Mouse (Mus musculus): ENCODE data around the gene Pgpep1.

Gene Pgpep1

DNA sequence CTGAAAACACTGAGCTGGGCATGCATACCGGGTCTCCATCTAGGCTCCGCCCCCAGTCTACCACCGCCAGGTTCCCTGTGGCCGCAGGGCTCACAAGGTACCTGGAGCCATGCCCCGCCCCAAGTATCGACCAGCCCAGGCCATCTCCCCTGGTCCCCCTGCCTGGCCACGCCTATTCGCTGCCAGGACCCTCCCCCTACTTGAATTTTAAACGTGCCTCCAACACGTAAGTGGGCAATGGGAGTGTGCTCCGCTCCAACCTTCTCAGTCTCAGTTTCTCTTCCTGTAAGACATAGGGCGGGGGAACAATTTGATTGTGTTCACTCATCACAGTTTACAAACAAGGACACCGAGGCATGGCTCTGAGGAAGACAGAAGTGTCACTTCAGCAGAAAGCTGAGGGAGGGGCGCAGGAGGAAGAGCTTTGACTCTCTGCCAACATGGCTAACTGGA lies at the start of gene Pgpep1:
Gene Pgpep1, minus strand, starts transcription at position 116 of the 453 bp plus-strand sequence.
- peak; percentile 72 for DNase-seq

DNA sequence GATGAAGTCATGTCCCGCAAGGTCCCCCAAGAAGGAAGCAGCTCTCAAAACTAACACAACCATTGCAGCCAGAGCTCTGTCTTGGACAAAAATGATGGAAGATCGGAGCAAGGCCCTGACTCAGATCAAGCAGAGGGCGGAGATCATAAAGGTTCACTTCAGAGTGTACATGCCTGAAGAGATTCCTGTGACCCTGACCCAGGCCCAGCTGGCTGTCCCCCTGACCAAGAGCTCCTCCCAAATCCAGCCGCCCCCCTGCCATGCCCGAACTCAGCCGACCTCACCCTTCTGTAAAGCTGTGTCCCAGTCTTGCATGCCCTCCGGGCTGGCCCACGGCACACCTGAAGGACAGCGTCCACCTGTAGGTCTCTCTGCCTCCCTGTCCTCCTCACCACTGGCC lies 49.6 kb upstream of the Pgpep1 start:
- no peak for DNase-seq

DNA sequence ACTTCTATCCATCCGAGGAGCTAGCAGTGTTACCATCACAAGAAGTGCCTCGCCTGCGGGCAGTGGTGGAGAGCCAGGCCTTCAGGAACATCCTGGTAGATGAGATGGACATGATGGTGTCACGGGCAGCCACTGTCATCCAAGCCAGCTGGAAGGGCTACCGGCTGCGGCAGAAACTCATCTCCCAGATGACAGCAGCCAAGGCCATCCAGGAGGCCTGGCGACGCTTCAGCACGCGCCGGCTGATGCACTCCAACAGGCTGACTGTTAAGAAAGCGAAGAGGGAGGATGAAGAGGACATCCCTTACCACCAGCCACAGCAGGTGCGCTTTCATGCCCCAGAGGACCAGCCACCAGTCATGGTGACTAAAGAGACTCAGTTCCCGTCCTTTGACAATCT lies 48.1 kb upstream of the Pgpep1 start:
- DNase-seq, result no peak

DNA sequence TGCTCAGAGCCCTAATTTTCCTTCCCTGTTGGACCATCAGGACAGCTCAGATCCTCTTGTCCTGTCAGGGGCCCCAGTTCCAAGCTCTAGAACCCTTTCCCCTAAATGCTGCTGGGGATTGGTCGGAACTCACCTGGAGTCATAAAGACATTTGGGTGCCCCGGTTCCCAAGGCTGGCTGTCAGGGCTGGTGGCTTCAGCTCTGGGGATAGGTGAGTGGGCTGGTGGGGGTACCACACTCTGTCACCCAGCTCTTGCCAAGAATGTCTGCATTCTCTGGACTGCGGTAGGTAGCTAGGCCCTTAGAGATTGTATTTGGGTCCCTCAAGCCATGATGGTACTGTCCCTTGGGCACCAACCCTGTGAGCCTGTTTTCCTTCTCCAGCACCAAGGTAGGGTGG lies 43.1 kb upstream of the Pgpep1 start, which contains the start of gene Iqcn:
Gene Iqcn, plus strand, starts transcription at position 171 of the 400 bp plus-strand sequence.
- DNase-seq, result no peak

DNA sequence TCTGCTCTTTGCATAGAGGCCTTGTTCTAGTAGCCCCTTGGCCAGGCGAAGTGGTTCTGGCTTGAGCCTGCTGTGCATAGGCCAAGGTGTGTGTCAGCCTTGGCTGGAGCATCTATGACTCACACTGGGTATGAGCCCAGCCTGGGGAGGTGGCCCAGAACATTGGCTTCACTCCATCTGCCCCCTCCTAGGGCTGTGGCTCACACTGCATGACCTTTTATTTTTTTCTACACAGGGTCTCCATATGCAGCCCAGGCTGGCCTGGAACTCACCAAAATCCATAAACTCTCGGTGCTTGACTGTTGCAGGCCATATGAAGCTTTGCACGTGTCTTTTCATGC lies 42.6 kb upstream of the Pgpep1 start:
- no peak for DNase-seq

DNA sequence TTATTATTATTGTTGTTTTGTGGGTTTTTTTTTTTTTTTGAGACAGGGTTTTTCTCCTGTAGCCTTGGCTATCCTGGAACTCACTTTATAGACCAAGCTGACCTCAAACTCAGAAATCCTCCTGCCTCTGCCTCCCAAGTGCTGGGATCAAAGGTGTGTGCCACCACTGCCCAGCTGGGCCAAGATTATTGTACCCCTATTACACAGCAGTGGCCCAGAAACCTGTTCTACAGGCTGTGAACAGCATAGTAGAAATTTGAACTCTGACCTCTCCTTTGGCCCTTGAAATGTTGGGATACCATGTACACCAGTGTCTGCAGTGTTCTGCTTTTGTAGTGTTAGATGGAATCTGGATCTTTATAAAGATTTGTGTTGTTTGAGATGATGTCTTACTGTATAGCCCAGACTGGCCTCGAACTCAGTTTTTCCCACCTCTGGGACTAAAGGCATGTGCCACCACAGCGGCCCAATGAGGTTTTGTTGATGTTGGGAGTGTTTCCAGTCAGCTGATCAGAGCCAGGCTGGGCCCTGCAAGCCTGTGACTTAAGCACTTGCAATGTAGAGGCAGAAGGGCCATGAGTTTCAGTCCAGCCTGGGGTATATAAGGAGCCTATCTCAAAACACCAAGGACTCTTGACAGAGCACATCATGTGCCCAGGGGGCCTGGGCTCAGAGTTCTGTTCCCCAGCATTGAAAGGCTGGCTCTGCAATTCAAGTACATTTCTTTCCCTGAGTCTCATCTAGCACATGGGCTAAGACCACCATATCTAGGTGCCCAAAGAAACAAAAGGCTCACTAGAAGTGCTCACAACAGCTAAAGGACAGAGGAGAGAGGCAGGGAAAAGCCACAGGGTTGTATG lies 42.0 kb upstream of the Pgpep1 start:
- no peak for DNase-seq

DNA sequence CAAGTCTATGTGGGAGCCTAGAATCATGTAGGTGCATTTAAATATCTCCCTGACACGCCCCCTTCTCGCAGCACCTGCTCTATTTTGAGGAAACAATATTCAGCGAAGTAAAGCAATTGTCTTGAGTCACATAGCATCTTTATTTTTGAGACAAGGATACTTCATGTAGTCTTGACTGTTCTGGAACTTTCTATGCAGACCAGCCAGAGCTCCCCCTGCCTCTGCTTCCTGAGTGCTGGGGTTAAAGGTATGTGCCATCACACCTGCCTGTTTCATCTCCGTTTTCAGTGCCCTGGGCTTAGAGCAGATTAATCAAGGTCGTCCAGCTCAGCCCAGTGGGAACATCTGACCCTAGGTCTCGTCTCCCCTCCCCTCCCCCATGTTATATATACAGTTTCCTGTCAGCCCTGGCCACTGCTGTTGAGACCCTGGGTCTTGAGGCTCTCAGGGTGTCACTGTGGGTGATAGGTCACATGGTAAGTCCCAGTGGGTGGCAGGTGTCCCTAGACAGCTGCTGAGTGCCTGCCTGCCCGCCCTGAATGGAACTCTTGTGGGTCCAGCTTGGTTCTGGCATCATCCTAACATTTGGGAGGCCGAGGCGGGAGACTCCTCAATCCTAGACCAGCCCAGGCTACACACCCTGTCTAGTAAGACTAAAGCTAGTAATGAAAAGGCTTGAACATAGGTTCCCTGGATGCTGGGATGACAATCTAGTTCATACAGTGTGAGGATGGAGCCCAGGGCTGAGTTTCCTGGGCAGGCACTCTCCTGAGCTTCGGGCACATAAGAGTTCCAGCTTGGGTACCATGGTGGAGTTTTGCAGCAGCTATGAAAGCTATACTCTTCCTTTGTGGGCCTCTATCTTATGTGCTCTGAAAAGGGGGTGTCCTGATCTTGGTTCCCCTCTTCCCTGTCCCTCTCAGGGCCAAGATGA lies 41.1 kb upstream of the Pgpep1 start:
- DNase-seq, result no peak

DNA sequence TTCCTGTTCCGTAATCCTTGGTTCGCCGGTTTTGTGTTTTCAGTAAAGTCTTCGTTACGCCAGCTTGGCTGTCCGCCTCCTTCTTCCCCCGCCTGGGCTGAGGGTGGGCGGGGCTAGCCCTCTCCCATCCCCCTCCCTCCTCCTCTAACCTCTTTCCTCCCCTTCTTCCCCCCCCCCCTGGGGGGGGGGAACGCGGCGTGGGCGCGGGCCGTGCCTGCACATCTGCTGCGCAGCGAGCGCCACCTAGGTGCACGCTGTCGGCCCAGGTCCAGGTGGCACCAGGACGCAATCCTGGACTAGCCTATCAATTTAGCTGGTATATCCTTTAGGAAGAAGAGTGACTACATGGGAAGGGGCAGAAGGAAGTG lies 40.4 kb upstream of the Pgpep1 start:
- DNase-seq, result peak; percentile 96

DNA sequence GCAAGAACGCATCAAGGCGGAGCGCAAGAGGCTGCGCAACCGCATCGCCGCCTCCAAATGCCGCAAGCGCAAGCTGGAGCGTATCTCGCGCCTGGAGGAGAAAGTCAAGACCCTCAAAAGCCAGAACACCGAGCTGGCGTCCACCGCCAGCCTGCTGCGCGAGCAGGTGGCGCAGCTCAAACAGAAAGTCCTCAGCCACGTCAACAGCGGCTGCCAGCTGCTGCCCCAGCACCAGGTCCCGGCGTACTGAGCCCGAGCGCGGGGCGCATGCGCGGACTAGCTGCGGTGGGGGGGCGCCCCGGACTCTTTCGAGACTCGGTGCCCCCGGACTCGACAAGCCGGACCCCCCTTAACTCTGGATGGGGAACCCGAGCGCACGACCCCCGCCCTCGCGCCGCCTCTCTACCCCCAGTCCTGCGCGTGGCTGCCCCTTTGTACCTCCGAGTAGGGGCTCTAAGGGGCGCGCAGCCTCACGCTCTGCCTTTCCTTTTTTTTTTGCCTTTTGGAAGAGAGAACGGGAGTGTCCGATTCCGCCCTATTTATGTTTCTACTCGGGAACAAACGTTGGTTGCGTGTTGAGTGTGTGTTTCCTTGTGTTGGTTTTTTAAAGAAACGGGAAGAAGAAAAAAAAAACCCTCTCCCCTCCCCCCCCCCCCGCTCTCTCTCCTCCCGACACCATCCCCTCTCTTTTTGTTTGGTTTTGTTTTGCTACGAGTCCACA lies 39.8 kb upstream of the Pgpep1 start:
- peak; percentile 90 for DNase-seq

DNA sequence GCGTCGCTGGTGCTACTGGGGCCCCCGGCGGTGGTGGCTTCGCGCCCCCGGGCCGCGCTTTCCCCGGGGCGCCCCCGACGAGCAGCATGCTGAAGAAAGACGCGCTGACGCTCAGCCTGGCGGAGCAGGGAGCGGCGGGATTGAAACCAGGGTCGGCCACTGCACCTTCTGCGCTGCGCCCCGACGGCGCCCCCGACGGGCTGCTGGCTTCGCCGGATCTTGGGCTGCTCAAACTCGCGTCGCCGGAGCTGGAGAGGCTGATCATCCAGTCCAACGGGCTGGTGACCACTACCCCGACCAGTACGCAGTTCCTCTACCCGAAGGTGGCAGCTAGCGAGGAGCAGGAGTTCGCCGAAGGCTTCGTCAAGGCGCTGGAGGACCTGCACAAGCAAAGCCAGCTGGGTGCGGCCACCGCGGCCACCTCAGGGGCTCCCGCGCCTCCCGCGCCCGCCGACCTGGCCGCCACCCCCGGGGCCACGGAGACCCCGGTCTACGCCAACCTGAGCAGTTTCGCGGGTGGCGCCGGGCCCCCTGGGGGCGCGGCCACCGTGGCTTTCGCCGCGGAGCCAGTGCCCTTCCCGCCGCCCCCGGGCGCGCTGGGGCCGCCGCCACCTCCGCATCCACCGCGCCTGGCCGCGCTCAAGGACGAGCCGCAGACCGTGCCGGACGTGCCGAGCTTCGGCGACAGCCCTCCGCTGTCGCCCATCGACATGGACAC lies 39.1 kb upstream of the Pgpep1 start:
- peak; percentile 76 for DNase-seq

DNA sequence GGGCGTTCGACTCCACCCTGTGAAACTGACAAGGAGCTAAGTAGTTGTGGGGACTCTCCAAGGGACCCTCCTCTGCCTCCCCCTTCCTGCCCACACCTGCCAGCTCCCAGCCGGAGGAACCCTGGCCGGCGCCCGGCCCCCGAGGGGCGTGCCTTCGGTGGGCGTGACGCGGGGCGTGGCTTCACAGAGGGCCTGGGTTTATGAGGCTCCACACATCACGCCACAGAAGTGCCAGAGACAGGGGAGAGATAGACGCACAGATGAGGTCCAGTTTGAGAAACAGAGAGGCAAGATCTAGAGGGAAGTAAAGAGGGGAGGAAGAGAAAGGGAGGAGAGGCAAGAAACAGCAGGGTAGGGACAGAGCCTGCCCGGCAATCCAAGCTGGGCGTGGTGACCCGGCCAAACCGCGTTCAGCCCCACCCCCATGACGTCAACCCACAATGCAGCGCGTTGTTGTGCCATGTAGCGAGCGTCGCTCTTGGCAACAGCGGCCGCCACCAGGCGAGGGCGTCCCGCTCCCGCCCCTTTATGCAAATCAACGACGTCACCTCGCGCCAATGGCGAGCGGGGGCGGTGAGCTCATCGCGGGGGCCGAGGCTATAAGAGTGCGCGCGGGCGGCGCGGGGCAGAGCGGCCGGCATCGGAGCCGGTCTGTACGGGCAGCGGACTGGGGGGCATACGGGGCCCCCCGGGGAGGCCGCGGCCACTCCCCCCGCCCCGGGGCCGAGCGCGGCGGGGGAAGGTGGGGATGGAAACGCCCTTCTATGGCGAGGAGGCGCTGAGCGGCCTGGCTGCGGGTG lies 38.3 kb upstream of the Pgpep1 start, which contains the start of gene Jund:
Gene Jund, plus strand, starts transcription at position 640 of the 800 bp plus-strand sequence.
- DNase-seq, result peak; percentile 100

DNA sequence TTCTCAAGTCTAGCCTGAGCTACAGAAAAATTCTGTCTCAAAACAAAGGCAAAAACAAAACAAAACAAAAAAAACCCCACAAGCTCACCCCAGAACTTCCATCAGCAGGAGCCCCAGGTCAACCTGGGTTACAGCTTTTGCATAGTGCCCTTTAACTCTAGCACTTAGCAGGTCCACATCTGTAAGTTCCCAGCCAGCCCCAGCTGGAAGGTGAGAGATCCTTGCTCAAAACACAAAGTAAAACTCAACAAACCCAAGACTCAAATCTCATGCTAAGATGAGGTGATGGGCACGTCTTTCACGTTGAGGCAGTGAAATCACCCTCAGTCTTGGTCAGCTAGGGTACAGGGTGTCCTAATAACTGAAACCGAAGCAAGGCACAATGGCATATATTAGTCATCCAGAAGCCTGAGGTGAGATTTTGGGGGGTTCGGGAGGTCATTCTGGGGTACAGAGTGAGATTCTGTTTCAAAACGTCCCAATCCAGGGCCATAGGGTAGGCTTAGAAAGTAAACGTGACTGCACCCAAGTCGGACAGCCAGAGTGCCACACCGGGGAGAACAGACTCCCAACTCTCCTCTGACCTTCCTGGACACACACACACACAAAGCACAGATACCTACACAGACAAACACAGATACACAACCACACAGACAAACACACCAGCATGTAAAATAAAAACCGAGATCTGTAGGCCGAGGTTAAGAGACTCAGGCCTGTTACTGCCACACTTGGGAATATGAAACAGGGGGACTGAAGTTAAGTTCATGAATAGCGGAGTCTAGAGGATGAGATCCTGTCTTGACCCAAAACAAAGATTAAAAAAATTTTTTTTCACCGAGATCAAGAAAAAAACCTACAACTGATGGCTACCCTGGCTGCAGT lies 37.4 kb upstream of the Pgpep1 start:
- no peak for DNase-seq

DNA sequence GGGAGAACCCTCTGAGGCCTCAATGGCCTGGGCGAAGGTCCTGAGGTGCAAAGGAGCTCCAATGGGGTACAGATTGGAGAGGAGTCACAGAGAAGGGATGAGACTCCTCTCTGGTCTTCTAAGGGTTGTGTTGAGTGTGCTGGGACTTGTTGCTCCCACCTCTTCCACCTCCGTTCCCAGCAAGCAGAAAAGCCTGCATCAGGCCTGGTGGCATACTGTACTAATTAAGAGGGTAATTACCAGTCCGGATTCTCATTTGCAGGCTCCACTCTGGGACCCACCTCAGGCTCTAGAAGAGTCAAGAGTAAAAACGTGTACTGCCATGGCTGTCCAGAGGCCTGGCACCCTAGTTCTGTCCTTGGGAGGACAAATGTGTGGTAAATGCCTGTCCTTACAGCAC lies 36.8 kb upstream of the Pgpep1 start:
- DNase-seq, result no peak

DNA sequence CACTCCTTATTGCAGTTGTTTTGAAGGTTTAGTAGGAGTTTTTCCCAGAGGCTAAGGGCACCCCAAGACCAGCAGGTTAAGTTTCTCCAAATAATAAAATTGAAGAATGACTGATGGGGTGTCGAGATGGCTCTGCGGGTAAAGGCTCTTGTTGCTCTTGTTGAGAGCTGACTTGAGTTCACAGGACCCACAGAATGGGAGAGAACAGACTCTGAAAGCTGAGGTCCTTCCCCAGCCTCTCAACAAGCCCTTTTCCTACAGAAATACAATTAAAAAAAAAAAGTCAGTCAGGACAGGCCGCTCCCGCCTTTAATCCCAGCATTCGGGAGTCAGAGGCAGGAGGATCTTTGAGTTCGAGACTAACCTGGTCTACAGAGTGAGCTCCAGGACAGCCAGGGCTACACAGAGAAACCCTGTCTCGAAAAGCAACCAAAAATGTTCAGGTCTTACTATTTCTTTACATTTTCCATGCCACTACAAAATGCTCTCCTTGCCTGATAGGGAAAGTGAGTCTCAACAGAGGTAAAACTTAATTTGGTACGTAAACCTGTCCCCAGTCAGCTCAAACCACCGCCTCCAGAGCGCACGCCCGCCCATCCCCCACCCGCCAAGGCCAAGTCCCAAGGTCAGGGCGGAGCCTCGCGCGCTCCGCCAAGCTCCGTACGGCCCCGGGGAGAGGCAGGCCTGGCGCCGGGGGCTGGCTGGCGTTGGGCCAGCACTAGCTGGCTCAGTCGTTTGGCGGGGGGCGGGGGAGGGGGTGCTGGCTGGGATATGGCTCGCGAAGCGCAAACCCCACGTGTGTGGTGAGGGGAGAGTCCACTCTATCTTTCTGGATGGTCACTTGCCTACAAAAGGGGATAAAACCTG lies 36.1 kb upstream of the Pgpep1 start:
- peak; percentile 91 for DNase-seq

DNA sequence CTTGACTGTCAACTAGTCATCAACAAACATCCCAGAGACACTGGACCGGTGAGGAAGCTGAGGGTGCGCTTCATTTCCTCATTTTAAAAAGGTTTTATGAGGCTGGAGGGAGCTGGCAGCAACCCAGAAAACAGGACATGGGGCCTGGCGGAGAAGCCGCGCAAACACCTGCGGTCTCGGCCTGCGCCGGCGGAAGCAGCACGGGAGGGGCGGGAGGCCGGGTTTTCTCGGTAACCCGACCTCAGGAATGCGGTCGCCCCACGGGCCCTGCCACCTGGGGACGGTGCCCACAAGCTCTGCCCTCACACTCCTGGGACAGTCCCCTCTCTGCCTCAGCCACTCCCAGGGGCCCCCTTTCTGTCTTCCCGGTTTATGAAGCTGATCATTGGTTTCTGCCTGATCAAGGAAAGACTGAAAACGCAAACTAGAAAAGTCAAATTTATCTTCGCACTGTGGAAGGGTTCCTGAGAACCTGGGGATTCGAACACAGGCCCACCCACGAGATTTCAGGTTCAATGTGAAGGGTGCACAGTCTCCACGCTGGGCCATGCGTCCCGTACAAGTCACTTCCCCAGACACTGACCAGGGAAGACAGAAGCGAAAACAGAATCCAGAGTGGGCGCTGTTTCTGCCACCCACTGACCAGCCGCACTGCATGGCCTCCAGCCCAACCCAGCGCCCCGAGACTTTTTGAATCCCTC lies 35.3 kb upstream of the Pgpep1 start:
- peak; percentile 77 for DNase-seq

DNA sequence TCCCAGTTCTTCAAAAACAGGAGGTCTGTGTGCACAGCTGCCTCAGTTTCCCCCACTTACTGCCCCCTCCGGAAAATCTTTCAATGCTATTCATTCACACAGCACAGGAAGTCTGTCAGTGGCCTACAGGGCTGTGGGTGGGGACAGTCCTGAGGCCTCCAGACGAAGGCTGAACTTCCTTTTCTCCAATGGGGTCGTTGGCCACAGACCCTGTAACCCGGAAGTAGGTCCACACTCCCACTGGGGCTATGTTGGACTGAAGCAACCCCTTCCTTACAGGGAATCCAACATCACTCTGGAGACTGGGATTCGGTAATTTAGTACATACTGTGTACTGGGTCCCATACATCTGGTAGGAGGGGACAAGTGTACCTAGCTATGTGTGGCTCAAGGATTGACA lies 33.4 kb upstream of the Pgpep1 start:
- no peak for DNase-seq

DNA sequence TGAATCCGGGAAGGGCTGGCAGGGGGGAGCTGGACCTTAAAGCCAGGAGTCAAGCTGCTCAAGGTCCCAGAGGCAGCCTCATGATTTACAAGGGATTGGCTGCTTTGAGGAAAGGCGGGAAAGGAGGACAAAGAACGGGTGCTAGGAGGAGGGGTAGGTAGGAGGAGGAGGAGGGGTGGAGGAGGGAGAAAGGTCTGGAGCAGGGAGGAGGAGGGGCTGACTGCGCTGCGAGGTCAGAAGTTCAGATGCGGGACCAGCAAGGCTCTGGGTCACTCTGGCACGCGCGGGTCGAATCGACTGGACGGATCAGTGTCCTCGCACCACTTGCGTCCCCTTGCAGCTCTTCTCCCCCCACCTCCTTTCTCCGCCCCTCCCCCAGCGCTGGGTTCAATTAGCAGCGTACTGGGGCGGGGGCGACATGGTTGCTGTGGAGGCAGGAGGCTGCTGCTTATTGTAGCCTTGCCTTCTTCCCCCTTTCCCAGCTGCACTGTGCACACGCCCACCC lies 31.6 kb upstream of the Pgpep1 start:
- DNase-seq, result peak; percentile 59

DNA sequence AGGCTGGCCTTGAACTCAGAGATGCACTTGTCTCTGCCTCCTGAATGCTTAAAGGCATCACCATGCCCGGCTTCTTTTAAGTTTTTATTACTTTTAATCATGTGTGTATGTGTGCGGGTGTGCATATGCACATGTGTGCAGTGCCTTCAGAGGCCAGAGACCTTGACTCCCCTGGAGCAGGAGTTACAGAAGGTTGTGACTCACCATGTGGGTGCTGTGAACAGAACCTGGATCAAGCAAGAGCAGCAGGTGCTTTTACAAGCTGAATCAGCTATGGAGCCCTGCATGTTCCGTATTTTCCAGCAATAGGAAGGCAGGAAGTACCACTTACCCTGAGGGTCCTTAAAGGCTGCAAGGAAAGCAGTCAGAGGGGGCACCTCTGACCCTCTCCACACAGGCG lies 31.0 kb upstream of the Pgpep1 start:
- no peak for DNase-seq
